Mouse (Mus musculus) stomach, adult 2 months (tissue): ENCODE data around the gene Tiam2. TPM values are rescaled to one million over a fixed set of nuclear protein-coding genes. Genes with fewer than 3 reads are reported as not detected.

Experiments
- polyA plus RNA-seq: library from polyadenylated mRNA; depleted of rRNA; stranded (reverse); fragments of >200 nt; gene quantifications from 2 replicates; pipeline ENCODE4 v1.2.3, GENCODE M21; 2012; rRNA removed

The Tiam2 gene
- polyA plus RNA-seq = 0.24 and 0.45 TPM in 2 replicates

DNA sequence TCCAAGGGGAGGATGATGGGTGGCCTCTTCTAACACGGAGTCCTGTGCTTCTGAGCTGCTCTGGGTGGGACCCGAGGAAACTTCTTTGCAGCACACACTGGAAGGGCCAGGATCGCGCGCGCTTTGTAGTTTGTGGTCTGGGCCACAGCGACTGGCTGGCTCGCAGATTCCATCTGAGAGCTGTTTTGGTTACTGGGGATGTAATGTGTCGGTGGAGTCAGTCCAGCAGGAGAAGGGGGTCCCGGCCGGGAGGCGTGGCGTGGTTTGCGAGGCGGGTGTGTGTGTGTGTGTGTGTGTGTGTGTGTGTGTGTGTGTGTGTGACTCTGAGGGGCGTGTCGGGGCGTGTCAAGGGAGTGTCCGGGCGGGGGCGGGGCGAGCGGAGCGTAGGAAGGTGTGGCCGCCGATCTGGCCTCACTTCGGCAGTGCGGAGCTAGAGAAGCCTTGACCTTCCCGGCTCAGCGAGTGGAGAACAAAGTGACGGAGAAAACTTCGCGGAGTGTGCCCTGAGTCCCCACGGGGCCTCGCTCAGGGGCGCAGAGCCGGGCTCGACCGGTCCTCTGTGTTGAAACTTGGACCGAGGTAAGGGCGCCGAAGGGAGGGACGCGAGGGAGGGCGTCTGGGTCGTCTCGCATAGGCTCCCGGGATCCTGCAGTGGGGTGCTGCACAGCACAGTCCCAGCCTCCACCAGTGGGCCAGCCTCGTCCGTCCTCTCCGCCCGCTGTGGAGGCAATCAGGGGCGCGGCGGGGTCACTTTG, at the start of gene Tiam2:
Tiam2 (plus strand) TSS at position 426 of the 755 bp plus-strand sequence.

DNA sequence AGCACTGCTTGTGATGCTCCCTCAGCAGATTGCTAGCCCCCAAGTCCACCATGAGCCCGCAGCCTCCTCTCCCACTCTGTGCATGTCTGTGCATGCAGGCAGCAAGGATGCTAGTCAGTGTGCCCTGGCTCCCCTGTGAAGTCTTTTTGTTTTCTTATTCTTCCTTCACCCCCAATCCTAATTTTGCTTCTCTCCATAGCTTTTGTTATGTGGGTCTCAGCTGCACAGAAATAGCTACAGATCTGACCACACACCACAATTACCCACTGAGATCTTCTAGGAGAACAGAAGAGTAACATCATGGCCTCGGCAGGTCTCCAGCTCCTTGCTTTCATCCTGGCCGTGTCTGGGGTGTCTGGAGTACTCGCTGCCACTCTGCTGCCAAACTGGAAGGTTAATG, 205.9 kb downstream of the Tiam2 start, which contains the start of gene Cldn20:
Cldn20 (plus strand) TSS at position 301 of the 400 bp plus-strand sequence.

DNA sequence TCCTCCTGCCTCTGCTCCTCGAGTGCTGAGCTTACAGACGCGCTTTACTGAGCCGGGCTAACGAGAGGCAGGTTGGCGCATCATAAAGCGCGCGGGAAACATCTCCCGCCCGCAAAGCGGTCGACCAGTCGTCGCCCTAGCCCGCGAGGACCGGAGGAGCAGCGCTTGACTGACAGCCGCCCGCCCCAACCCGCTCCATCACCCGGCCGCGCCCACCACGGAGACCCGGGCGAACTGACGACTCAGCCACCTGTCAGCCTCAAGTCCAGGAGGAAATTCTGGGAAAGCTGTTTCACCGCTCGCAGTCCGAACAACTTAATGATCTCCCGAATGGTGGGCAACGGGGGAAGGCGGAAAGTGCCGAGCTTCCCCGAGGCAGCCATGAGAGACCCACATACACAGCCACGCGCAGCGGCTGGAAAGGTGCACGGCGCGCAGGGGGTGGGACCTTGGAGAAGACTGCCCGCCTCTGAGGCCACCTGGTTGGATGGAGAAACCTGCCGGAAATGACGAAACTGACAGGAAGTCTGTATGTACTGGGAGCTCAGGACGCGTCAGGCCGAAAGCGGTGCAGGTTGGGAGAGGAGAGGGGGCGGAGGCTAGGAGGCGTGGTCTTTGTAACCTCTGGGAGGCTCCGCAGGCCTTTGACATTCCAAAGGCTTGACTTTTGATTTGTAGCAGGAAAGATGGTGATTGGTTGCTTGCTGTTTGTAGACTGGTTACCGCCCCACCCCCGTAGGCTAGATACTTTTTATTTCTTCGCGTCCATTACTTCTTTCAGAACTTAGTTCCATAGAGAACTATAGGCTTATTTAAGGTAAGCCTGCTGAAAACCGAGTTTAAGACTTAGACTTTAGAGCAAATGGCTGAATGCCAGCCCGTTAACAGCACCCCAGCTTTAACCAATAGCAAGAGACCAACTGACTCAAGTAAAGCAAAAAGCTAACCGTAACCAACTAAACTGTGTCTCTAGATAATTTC, 231.2 kb downstream of the Tiam2 start, which contains the start of gene Tfb1m:
Tfb1m (minus strand) TSS at position 451 of the 981 bp plus-strand sequence.

Other genes starting within 250 kb of the Tiam2 start
- gene Scaf8, start 211.6 kb upstream of the Tiam2 start, polyA plus RNA-seq = 7.7 and 7.8 TPM in 2 replicates
- 0.14 TPM in 1 of 2 replicates, not detected in the other for gene Cldn20, start 206.0 kb downstream of the Tiam2 start, polyA plus RNA-seq
- 0.06 and 0.50 TPM in 2 replicates for gene Tfb1m, start 231.2 kb downstream of the Tiam2 start, polyA plus RNA-seq